Mouse (Mus musculus): ENCODE data around the gene Erbb4. TPM values are rescaled to one million over a fixed set of nuclear protein-coding genes. Genes with fewer than 3 reads are reported as not detected.

The Erbb4 gene
- not detected for total RNA-seq (2023)

GRCm38 (mm10) chr1:69107485-69108158, at the start of gene Erbb4:
Erbb4 (minus strand) TSS chr1:69108059.

Data from neutrophil, adult 59 days (primary cell).